8 mouse cellular contexts compared by ENCODE assay signal in genomic region chr17:64538520-64538953, GRCm38 (mm10).
DNase-seq lines count a peak whose midpoint lies in the region; ATAC-seq and TF ChIP-seq lines count a peak whose summit lies in the region.

No protein-coding gene starts in this region.

- peak; percentile 59 for DNase-seq in embryo, embryonic 10 days (ENCODE audit: low spot score)
- no peak for DNase-seq in embryo, embryonic 9.5 days (ENCODE audit: extremely low spot score)
- peak; percentile 59 for DNase-seq in embryonic facial prominence, embryonic 10.5 days (ENCODE audit: low spot score)
- peak; percentile 69 for DNase-seq in hindbrain, postnatal 0 days (ENCODE audit: low spot score)
- DNase-seq in gastrocnemius, adult 2 months: no peak
- no peak for DNase-seq in thymus, postnatal 25 days
- DNase-seq in right cerebral cortex, postnatal 14 days: no peak

- 0 out of 2 replicates have a peak, but pooled peaks cover 3% of the 10 kb centered on the region for H3K27me3 ChIP-seq in embryonic facial prominence, embryonic 10.5 days (replicated peaks; ENCODE audit: low read depth, poor library complexity, severe bottlenecking)
- no peaks in the 10 kb centered on the region for H3K27me3 ChIP-seq in hindbrain, postnatal 0 days (ENCODE audit: insufficient read depth, low read length)
- no peaks in the 10 kb centered on the region for H3K27me3 ChIP-seq in midbrain, embryonic 15.5 days (replicated peaks)

- no peaks in the 10 kb centered on the region for H3K9me3 ChIP-seq in embryonic facial prominence, embryonic 10.5 days
- H3K9me3 ChIP-seq in hindbrain, postnatal 0 days (ENCODE audit: low read length): no peaks in the 10 kb centered on the region
- no peaks in the 10 kb centered on the region for H3K9me3 ChIP-seq in midbrain, embryonic 15.5 days

- 25% methylated on average over 10 of the region's 10 CpGs for WGBS in embryonic facial prominence, embryonic 10.5 days
- WGBS in hindbrain, postnatal 0 days: 15% methylated on average over 10 of the region's 10 CpGs
- 8% methylated on average over 10 of the region's 10 CpGs for WGBS in midbrain, embryonic 15.5 days

- H3K27ac ChIP-seq in embryonic facial prominence, embryonic 10.5 days (replicated peaks): no peak overlapping the region
- no peak overlapping the region; the same call in 1 of the 2 replicates for H3K27ac ChIP-seq in hindbrain, postnatal 0 days
- peak overlapping the region; percentile 55 for H3K27ac ChIP-seq in midbrain, embryonic 15.5 days
- H3K27ac ChIP-seq in gastrocnemius, adult 2 months: no peak overlapping the region

- intact Hi-C loops in gastrocnemius, adult 2 months (cut with DNase I): no loop called here

- peak overlapping the region; percentile 21; the same call in 1 of the 2 replicates for H3K4me3 ChIP-seq in embryonic facial prominence, embryonic 10.5 days
- no peak overlapping the region for H3K4me3 ChIP-seq in hindbrain, postnatal 0 days (ENCODE audit: low read length)
- peak overlapping the region; percentile 9; the same call in 1 of the 2 replicates for H3K4me3 ChIP-seq in midbrain, embryonic 15.5 days
- no peak overlapping the region for H3K4me3 ChIP-seq in gastrocnemius, adult 2 months

- H3K4me1 ChIP-seq in embryonic facial prominence, embryonic 10.5 days: peaks cover 17% of the 10 kb centered on the region
- H3K4me1 ChIP-seq in hindbrain, postnatal 0 days (ENCODE audit: insufficient read depth, low read length): peaks cover 4% of the 10 kb centered on the region; the same call in 1 of the 2 replicates
- H3K4me1 ChIP-seq in midbrain, embryonic 15.5 days: peaks cover 19% of the 10 kb centered on the region

- H3K4me2 ChIP-seq in hindbrain, postnatal 0 days (ENCODE audit: low read depth, low read length): 0 out of 2 replicates have a peak overlapping the region, but pooled peaks have one; percentile 21
- H3K4me2 ChIP-seq in midbrain, embryonic 15.5 days: peak overlapping the region; percentile 31

- peak; percentile 77 for ATAC-seq in hindbrain, postnatal 0 days
- ATAC-seq in midbrain, embryonic 15.5 days (replicated peaks): peak; percentile 78

- H3K9ac ChIP-seq in hindbrain, postnatal 0 days (replicated peaks; ENCODE audit: low read length): no peak overlapping the region
- 0 out of 2 replicates have a peak overlapping the region, but pooled peaks have one; percentile 10 for H3K9ac ChIP-seq in midbrain, embryonic 15.5 days

- no peak for TF ChIP-seq CTCF in hindbrain, postnatal 0 days (IDR thresholded peaks at IDR 0.05; ENCODE audit: low read depth)
- no peak for TF ChIP-seq CTCF in gastrocnemius, adult 2 months (IDR thresholded peaks at IDR 0.05)

- no peaks in the 10 kb centered on the region for H3K36me3 ChIP-seq in embryonic facial prominence, embryonic 10.5 days (replicated peaks)
- no peaks in the 10 kb centered on the region for H3K36me3 ChIP-seq in hindbrain, postnatal 0 days (ENCODE audit: insufficient read depth, low read length)
- no peaks in the 10 kb centered on the region for H3K36me3 ChIP-seq in midbrain, embryonic 15.5 days (replicated peaks)

Comparison
In these comparisons a context has a peak if more than half of its experiments do, and no peak if none do; other contexts are left out.
1. DNase-seq: peak in embryo, embryonic 10 days (single experiment), embryonic facial prominence, embryonic 10.5 days (single experiment) and hindbrain, postnatal 0 days (single experiment); none in embryo, embryonic 9.5 days (single experiment), gastrocnemius, adult 2 months (single experiment), thymus, postnatal 25 days (single experiment) and right cerebral cortex, postnatal 14 days (single experiment).
2. H3K4me3 ChIP-seq: peak in embryonic facial prominence, embryonic 10.5 days (single experiment) and midbrain, embryonic 15.5 days (single experiment); none in hindbrain, postnatal 0 days (single experiment) and gastrocnemius, adult 2 months (single experiment).